Mouse (Mus musculus) embryonic facial prominence, embryonic 13.5 days (tissue): ENCODE results near the gene Fam104a. TPM values are rescaled to one million over a fixed set of nuclear protein-coding genes. Genes with fewer than 3 reads are reported as not detected.

Experiments
- ATAC-seq: fragments of 200-750 bp; cut with Nextera tagmentation; 2 replicates; pipeline ENCODE4 v1.8.0; 2017; ENCODE audit warnings: low read depth; ENCODE audit not compliant: insufficient number of reproducible peaks, insufficient read depth, low FRiP score, low TSS enrichment
- H3K27ac ChIP-seq: fragments of 300-500 bp; sonication (generic); 2 replicates; pipeline ENCODE4 v1.5.1; 2015; ENCODE audit warnings: moderate library complexity, mild to moderate bottlenecking, inconsistent platforms
- H3K27me3 ChIP-seq: fragments of 300-500 bp; sonication (generic); 2 replicates; pipeline ENCODE4 v1.6.1; 2015; ENCODE audit warnings: mild to moderate bottlenecking, inconsistent platforms
- H3K36me3 ChIP-seq: fragments of 300-500 bp; sonication (generic); 2 replicates; pipeline ENCODE4 v1.6.1; 2015; ENCODE audit warnings: mild to moderate bottlenecking, inconsistent platforms
- H3K4me1 ChIP-seq: fragments of 300-500 bp; sonication (generic); 2 replicates; pipeline ENCODE4 v1.6.1; 2015; ENCODE audit warnings: inconsistent platforms
- H3K4me2 ChIP-seq: fragments of 300-500 bp; sonication (generic); 2 replicates; pipeline ENCODE4 v1.6.1; 2015; ENCODE audit warnings: moderate library complexity, mild to moderate bottlenecking, inconsistent platforms
- H3K4me3 ChIP-seq: fragments of 300-500 bp; sonication (generic); 2 replicates; pipeline ENCODE4 v1.5.1; 2015; ENCODE audit warnings: mild to moderate bottlenecking, inconsistent platforms
- H3K9ac ChIP-seq: fragments of 300-500 bp; sonication (generic); 2 replicates; pipeline ENCODE4 v1.6.1; 2015; ENCODE audit warnings: mild to moderate bottlenecking, inconsistent platforms
- H3K9me3 ChIP-seq: fragments of 300-500 bp; sonication (generic); 2 replicates; pipeline ENCODE4 v1.6.1; 2016; ENCODE audit warnings: inconsistent platforms
- WGBS: fragments of 180-500 bp; shearing (Covaris S2); methylation state at CpG from one replicate; pipeline ENCODE4 v1.1.7; 2015; ENCODE audit warnings: mixed read lengths; 5-methylcytosine and 5-hydroxymethylcytosine counted together
- polyA plus RNA-seq: library from polyadenylated mRNA; unstranded; fragments of >200 nt; fragmentation: Nextera tagmentation; extraction: Ambion mirVana; gene quantifications from 2 replicates; pipeline ENCODE4 v1.2.1, GENCODE M21; 2015

The Fam104a gene
- polyA plus RNA-seq, 1 experiment from 2014 or later, result 49.0 TPM

GRCm38 (mm10) chr11:113716132-113716531, 32.2 kb upstream of the Fam104a start:
- Histone ChIP-seq H3K4me1 (peaks cover 15% of the 10 kb centered on the region; the same call in 1 of the 2 replicates), H3K9ac (no peak overlapping the region), H3K27me3 (no peaks in the 10 kb centered on the region), H3K4me3 (no peak overlapping the region), H3K27ac (no peak overlapping the region), H3K9me3 (no peaks in the 10 kb centered on the region), H3K36me3 (no peaks in the 10 kb centered on the region), H3K4me2 (no peak overlapping the region)
- WGBS, result 94% methylated on average over 2 of the region's 2 CpGs
- ATAC-seq, result no peak

- Histone ChIP-seq H3K9ac (no peak overlapping the region), H3K27me3 (no peaks in the 10 kb centered on the region), H3K36me3 (no peaks in the 10 kb centered on the region), H3K27ac (no peak overlapping the region), H3K4me3 (no peak overlapping the region), H3K9me3 (no peaks in the 10 kb centered on the region), H3K4me1 (peaks cover 24% of the 10 kb centered on the region), H3K4me2 (no peak overlapping the region)
- 54% methylated on average over 7 of the region's 7 CpGs for WGBS
- no peak for ATAC-seq
Observed at GRCm38 (mm10) chr11:113715078-113715674, 31.2 kb upstream of the Fam104a start.

- no peaks in the 10 kb centered on the region for H3K9me3 ChIP-seq
- H3K4me1 ChIP-seq, result peaks cover 26% of the 10 kb centered on the region
- H3K27ac ChIP-seq, result no peak overlapping the region
- H3K9ac ChIP-seq, result no peak overlapping the region
- H3K4me2 ChIP-seq, result no peak overlapping the region
- H3K27me3 ChIP-seq, result peaks cover 8% of the 10 kb centered on the region
- ATAC-seq, result no peak
- 44% methylated on average over 1 of the region's 1 CpGs for WGBS
- H3K36me3 ChIP-seq, result 0 out of 2 replicates have a peak, but pooled peaks cover 7% of the 10 kb centered on the region
- no peak overlapping the region for H3K4me3 ChIP-seq
Observed at GRCm38 (mm10) chr11:113711061-113711460, 27.1 kb upstream of the Fam104a start.

- 3% methylated on average over 10 of the region's 10 CpGs for WGBS
- Histone ChIP-seq H3K4me3 (no peak overlapping the region), H3K27me3 (peaks cover 8% of the 10 kb centered on the region), H3K27ac (peak overlapping the region; percentile 84), H3K9ac (peak overlapping the region; percentile 57; the same call in 1 of the 2 replicates), H3K4me2 (peak overlapping the region; percentile 25), H3K4me1 (peaks cover 30% of the 10 kb centered on the region), H3K36me3 (0 out of 2 replicates have a peak, but pooled peaks cover 7% of the 10 kb centered on the region), H3K9me3 (no peaks in the 10 kb centered on the region)
- no peak for ATAC-seq
Observed at GRCm38 (mm10) chr11:113710257-113710777, 26.4 kb upstream of the Fam104a start.

- peaks cover 30% of the 10 kb centered on the region for H3K4me1 ChIP-seq
- peak within 1 kb of the TSS; percentile 57; the same call in 1 of the 2 replicates for H3K9ac ChIP-seq
- H3K36me3 ChIP-seq, result 0 out of 2 replicates have a peak, but pooled peaks cover 7% of the 10 kb centered on the region
- ATAC-seq, result peak; percentile 39; the same call in 1 of the 2 replicates
- WGBS, result 2% methylated on average over 11 of the region's 11 CpGs
- no peak within 1 kb of the TSS for H3K4me3 ChIP-seq
- H3K9me3 ChIP-seq, result no peaks in the 10 kb centered on the region
- H3K4me2 ChIP-seq, result peak within 1 kb of the TSS; percentile 25
- peak within 1 kb of the TSS; percentile 84 for H3K27ac ChIP-seq
- H3K27me3 ChIP-seq, result peaks cover 8% of the 10 kb centered on the region
Observed at GRCm38 (mm10) chr11:113709731-113710256, 25.8 kb upstream of the Fam104a start, which contains the start of gene Cpsf4l. TSS of gene Cpsf4l (minus strand) at chr11:113710017.

DNA sequence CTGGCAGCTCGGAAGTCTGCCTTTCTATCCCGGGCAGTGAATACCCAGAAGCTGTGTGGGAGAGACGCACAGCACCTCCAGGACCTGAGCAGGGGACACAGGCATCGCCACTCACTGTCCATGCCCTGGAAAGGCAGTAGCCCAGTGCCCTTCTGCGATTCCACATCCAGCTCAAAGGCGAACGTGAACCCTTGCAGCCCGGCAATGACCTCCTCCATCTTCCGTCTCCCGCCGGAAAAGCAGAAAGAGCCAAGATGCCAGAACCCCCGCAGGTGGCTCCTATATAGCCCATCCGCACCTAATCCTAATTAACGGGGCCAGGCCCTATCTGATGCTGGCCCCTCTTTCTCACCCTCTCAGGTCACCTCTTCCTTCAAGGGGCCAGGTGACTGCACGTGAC, 25.3 kb upstream of the Fam104a start:
- Histone ChIP-seq H3K27ac (no peak overlapping the region; the same call in 1 of the 2 replicates), H3K9me3 (no peaks in the 10 kb centered on the region), H3K9ac (0 out of 2 replicates have a peak overlapping the region, but pooled peaks have one; percentile 57), H3K4me2 (peak overlapping the region; percentile 25; the same call in 1 of the 2 replicates), H3K36me3 (0 out of 2 replicates have a peak, but pooled peaks cover 7% of the 10 kb centered on the region), H3K4me1 (peaks cover 30% of the 10 kb centered on the region), H3K4me3 (no peak overlapping the region), H3K27me3 (peaks cover 8% of the 10 kb centered on the region)
- 12% methylated on average over 15 of the region's 15 CpGs for WGBS
- ATAC-seq, result 0 out of 2 replicates have a peak, but pooled peaks have one; percentile 29

GRCm38 (mm10) chr11:113708629-113709213, 24.8 kb upstream of the Fam104a start:
- Histone ChIP-seq H3K9ac (no peak overlapping the region), H3K9me3 (no peaks in the 10 kb centered on the region), H3K4me1 (peaks cover 34% of the 10 kb centered on the region), H3K27ac (no peak overlapping the region; the same call in 1 of the 2 replicates), H3K4me3 (no peak overlapping the region), H3K27me3 (peaks cover 8% of the 10 kb centered on the region), H3K36me3 (0 out of 2 replicates have a peak, but pooled peaks cover 7% of the 10 kb centered on the region), H3K4me2 (peak overlapping the region; percentile 25; the same call in 1 of the 2 replicates)
- ATAC-seq, result no peak
- 47% methylated on average over 19 of the region's 19 CpGs for WGBS

GRCm38 (mm10) chr11:113705966-113706652, 22.2 kb upstream of the Fam104a start:
- peaks cover 8% of the 10 kb centered on the region for H3K27me3 ChIP-seq
- no peak overlapping the region for H3K9ac ChIP-seq
- H3K4me2 ChIP-seq, result no peak overlapping the region
- no peaks in the 10 kb centered on the region for H3K9me3 ChIP-seq
- WGBS, result 85% methylated on average over 15 of the region's 15 CpGs
- H3K4me3 ChIP-seq, result no peak overlapping the region
- H3K4me1 ChIP-seq, result peaks cover 34% of the 10 kb centered on the region
- H3K36me3 ChIP-seq, result 0 out of 2 replicates have a peak, but pooled peaks cover 7% of the 10 kb centered on the region
- no peak overlapping the region for H3K27ac ChIP-seq
- no peak for ATAC-seq

DNA sequence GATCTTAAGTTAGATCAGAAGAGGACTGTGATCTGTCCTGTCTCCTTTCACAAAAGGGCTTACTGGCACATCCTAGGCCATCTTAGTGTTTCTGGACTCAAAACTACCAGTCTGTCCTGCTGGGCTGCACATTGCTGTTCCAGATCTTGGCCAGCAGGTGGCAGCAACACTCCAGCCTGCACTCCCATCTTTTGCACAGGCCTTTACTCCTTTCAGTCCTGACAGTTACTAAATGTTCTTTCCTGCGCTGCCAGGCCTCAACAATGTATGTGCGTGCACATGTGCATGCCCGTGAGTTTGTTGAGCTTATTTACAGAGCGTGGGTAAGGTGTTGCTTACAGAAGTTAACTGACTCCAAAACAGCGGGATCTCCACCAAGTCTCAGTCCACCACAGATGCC, 19.8 kb upstream of the Fam104a start:
- peaks cover 11% of the 10 kb centered on the region for H3K4me1 ChIP-seq
- H3K4me2 ChIP-seq, result no peak overlapping the region
- 0 out of 2 replicates have a peak, but pooled peaks cover 12% of the 10 kb centered on the region for H3K36me3 ChIP-seq
- no peak overlapping the region for H3K4me3 ChIP-seq
- WGBS, result 30% methylated on average over 5 of the region's 5 CpGs
- peak; percentile 54; the same call in 1 of the 2 replicates for ATAC-seq
- H3K27me3 ChIP-seq, result no peaks in the 10 kb centered on the region
- no peak overlapping the region for H3K27ac ChIP-seq
- H3K9me3 ChIP-seq, result no peaks in the 10 kb centered on the region
- H3K9ac ChIP-seq, result no peak overlapping the region

GRCm38 (mm10) chr11:113699643-113700042, 15.7 kb upstream of the Fam104a start:
- Histone ChIP-seq H3K9me3 (no peaks in the 10 kb centered on the region), H3K36me3 (peaks cover 44% of the 10 kb centered on the region), H3K9ac (no peak overlapping the region), H3K27ac (no peak overlapping the region), H3K4me2 (no peak overlapping the region), H3K4me3 (no peak overlapping the region), H3K27me3 (no peaks in the 10 kb centered on the region), H3K4me1 (peaks cover 4% of the 10 kb centered on the region; the same call in 1 of the 2 replicates)
- WGBS, result 84% methylated on average over 7 of the region's 7 CpGs
- no peak for ATAC-seq

GRCm38 (mm10) chr11:113698013-113698545, 14.1 kb upstream of the Fam104a start:
- no peak for ATAC-seq
- H3K4me3 ChIP-seq, result no peak overlapping the region
- H3K9ac ChIP-seq, result no peak overlapping the region
- H3K27me3 ChIP-seq, result no peaks in the 10 kb centered on the region
- no peaks in the 10 kb centered on the region for H3K9me3 ChIP-seq
- no peak overlapping the region for H3K27ac ChIP-seq
- no peak overlapping the region for H3K4me2 ChIP-seq
- H3K36me3 ChIP-seq, result peaks cover 59% of the 10 kb centered on the region
- H3K4me1 ChIP-seq, result no peaks in the 10 kb centered on the region
- WGBS, result 77% methylated on average over 12 of the region's 12 CpGs
